Mouse (Mus musculus): ENCODE measurements at regions not wholly inside any gene's neighbourhood (a gene's known extent, or its start where the extent isn't known, plus 50 kb on each side); places are given as distances from the start of the nearest gene placed in this dataset.

- H3K27me3 ChIP-seq: no peaks in the 10 kb centered on the region
- H3K36me3 ChIP-seq: no peaks in the 10 kb centered on the region
- WGBS: 81% methylated on average over 2 of the region's 2 CpGs
- no peak overlapping the region for H3K4me3 ChIP-seq (replicated peaks)
- ATAC-seq (ENCODE audit: insufficient number of reproducible peaks, low FRiP score, low TSS enrichment, low read depth): no peak
- H3K9ac ChIP-seq: no peak overlapping the region
- no peaks in the 10 kb centered on the region for H3K4me1 ChIP-seq
- H3K27ac ChIP-seq (replicated peaks): no peak overlapping the region
- H3K4me2 ChIP-seq (replicated peaks): no peak overlapping the region
- no peaks in the 10 kb centered on the region for H3K9me3 ChIP-seq (replicated peaks)
These were observed 91.6 kb downstream of the Nuf2 start for GRCm38 (mm10) chr1:169439621-169440020.

GRCm38 (mm10) chr1:169438006-169438405, 93.3 kb downstream of the Nuf2 start:
- WGBS: 93% methylated on average over 3 of the region's 3 CpGs
- no peak overlapping the region for H3K4me3 ChIP-seq (replicated peaks)
- no peaks in the 10 kb centered on the region for H3K9me3 ChIP-seq (replicated peaks)
- no peak overlapping the region for H3K4me2 ChIP-seq (replicated peaks)
- no peak overlapping the region for H3K9ac ChIP-seq
- H3K27ac ChIP-seq (replicated peaks): no peak overlapping the region
- H3K27me3 ChIP-seq: no peaks in the 10 kb centered on the region
- no peaks in the 10 kb centered on the region for H3K4me1 ChIP-seq
- ATAC-seq (ENCODE audit: insufficient number of reproducible peaks, low FRiP score, low TSS enrichment, low read depth): no peak
- no peaks in the 10 kb centered on the region for H3K36me3 ChIP-seq

GRCm38 (mm10) chr1:169422408-169422807, 108.9 kb downstream of the Nuf2 start:
- WGBS: 40% methylated on average over 3 of the region's 3 CpGs
- H3K4me1 ChIP-seq: no peaks in the 10 kb centered on the region
- ATAC-seq (ENCODE audit: insufficient number of reproducible peaks, low FRiP score, low TSS enrichment, low read depth): no peak
- H3K4me3 ChIP-seq (replicated peaks): no peak overlapping the region
- no peaks in the 10 kb centered on the region for H3K9me3 ChIP-seq (replicated peaks)
- H3K9ac ChIP-seq: no peak overlapping the region
- no peak overlapping the region for H3K27ac ChIP-seq (replicated peaks)
- no peaks in the 10 kb centered on the region for H3K27me3 ChIP-seq
- H3K4me2 ChIP-seq (replicated peaks): no peak overlapping the region
- no peaks in the 10 kb centered on the region for H3K36me3 ChIP-seq

- H3K9me3 ChIP-seq (replicated peaks): no peaks in the 10 kb centered on the region
- no peak overlapping the region for H3K4me2 ChIP-seq (replicated peaks)
- H3K27me3 ChIP-seq: no peaks in the 10 kb centered on the region
- no peak overlapping the region for H3K27ac ChIP-seq (replicated peaks)
- H3K4me1 ChIP-seq: no peaks in the 10 kb centered on the region
- H3K9ac ChIP-seq: no peak overlapping the region
- 37% methylated on average over 1 of the region's 1 CpGs for WGBS
- ATAC-seq (ENCODE audit: insufficient number of reproducible peaks, low FRiP score, low TSS enrichment, low read depth): no peak
- no peak overlapping the region for H3K4me3 ChIP-seq (replicated peaks)
- no peaks in the 10 kb centered on the region for H3K36me3 ChIP-seq
These were observed 109.6 kb downstream of the Nuf2 start for GRCm38 (mm10) chr1:169421671-169422070.

GRCm38 (mm10) chr1:169418665-169419045, 112.6 kb downstream of the Nuf2 start:
- Histone ChIP-seq H3K27ac (replicated peaks) (no peak overlapping the region), H3K9ac (no peak overlapping the region), H3K9me3 (replicated peaks) (no peaks in the 10 kb centered on the region), H3K27me3 (no peaks in the 10 kb centered on the region), H3K4me3 (replicated peaks) (no peak overlapping the region), H3K4me2 (replicated peaks) (no peak overlapping the region), H3K36me3 (no peaks in the 10 kb centered on the region), H3K4me1 (no peaks in the 10 kb centered on the region)
- 81% methylated on average over 4 of the region's 4 CpGs for WGBS
- no peak for ATAC-seq (ENCODE audit: insufficient number of reproducible peaks, low FRiP score, low TSS enrichment, low read depth)

- Histone ChIP-seq H3K4me2 (replicated peaks) (no peak overlapping the region), H3K27ac (replicated peaks) (no peak overlapping the region), H3K27me3 (no peaks in the 10 kb centered on the region), H3K9me3 (replicated peaks) (no peaks in the 10 kb centered on the region), H3K4me1 (no peaks in the 10 kb centered on the region), H3K4me3 (replicated peaks) (no peak overlapping the region), H3K9ac (no peak overlapping the region), H3K36me3 (no peaks in the 10 kb centered on the region)
- WGBS: 43% methylated on average over 10 of the region's 10 CpGs
- no peak for ATAC-seq (ENCODE audit: insufficient number of reproducible peaks, low FRiP score, low TSS enrichment, low read depth)
These were observed 113.1 kb downstream of the Nuf2 start for GRCm38 (mm10) chr1:169417979-169418664.

GRCm38 (mm10) chr1:169416701-169417100, 114.6 kb downstream of the Nuf2 start:
- no peaks in the 10 kb centered on the region for H3K4me1 ChIP-seq
- no peaks in the 10 kb centered on the region for H3K27me3 ChIP-seq
- ATAC-seq (ENCODE audit: insufficient number of reproducible peaks, low FRiP score, low TSS enrichment, low read depth): no peak
- H3K9me3 ChIP-seq (replicated peaks): no peaks in the 10 kb centered on the region
- no peaks in the 10 kb centered on the region for H3K36me3 ChIP-seq
- H3K27ac ChIP-seq (replicated peaks): no peak overlapping the region
- H3K4me3 ChIP-seq (replicated peaks): no peak overlapping the region
- no peak overlapping the region for H3K4me2 ChIP-seq (replicated peaks)
- no peak overlapping the region for H3K9ac ChIP-seq
- WGBS: 73% methylated on average over 1 of the region's 1 CpGs

- H3K27me3 ChIP-seq: no peaks in the 10 kb centered on the region
- H3K27ac ChIP-seq (replicated peaks): no peak overlapping the region
- H3K36me3 ChIP-seq: no peaks in the 10 kb centered on the region
- H3K4me2 ChIP-seq (replicated peaks): no peak overlapping the region
- no peak overlapping the region for H3K9ac ChIP-seq
- ATAC-seq (ENCODE audit: insufficient number of reproducible peaks, low FRiP score, low TSS enrichment, low read depth): no peak
- 58% methylated on average over 2 of the region's 2 CpGs for WGBS
- no peaks in the 10 kb centered on the region for H3K9me3 ChIP-seq (replicated peaks)
- no peaks in the 10 kb centered on the region for H3K4me1 ChIP-seq
- H3K4me3 ChIP-seq (replicated peaks): no peak overlapping the region
These were observed 123.1 kb downstream of the Nuf2 start for GRCm38 (mm10) chr1:169408120-169408519.

GRCm38 (mm10) chr1:169400841-169401240, 130.4 kb downstream of the Nuf2 start:
- H3K9ac ChIP-seq: no peak overlapping the region
- no peak overlapping the region for H3K27ac ChIP-seq (replicated peaks)
- no peaks in the 10 kb centered on the region for H3K36me3 ChIP-seq
- H3K4me1 ChIP-seq: no peaks in the 10 kb centered on the region
- no peak overlapping the region for H3K4me3 ChIP-seq (replicated peaks)
- H3K27me3 ChIP-seq: no peaks in the 10 kb centered on the region
- WGBS: 57% methylated on average over 6 of the region's 6 CpGs
- H3K9me3 ChIP-seq (replicated peaks): no peaks in the 10 kb centered on the region
- no peak overlapping the region for H3K4me2 ChIP-seq (replicated peaks)
- no peak for ATAC-seq (ENCODE audit: insufficient number of reproducible peaks, low FRiP score, low TSS enrichment, low read depth)

GRCm38 (mm10) chr1:169397371-169397770, 133.9 kb downstream of the Nuf2 start:
- whole genome bisulfite sequencing: 83% methylated on average over 4 of the region's 4 CpGs
- no peaks in the 10 kb centered on the region for H3K27me3 ChIP-seq
- no peaks in the 10 kb centered on the region for H3K9me3 ChIP-seq (replicated peaks)
- H3K27ac ChIP-seq (replicated peaks): no peak overlapping the region
- no peak overlapping the region for H3K4me3 ChIP-seq (replicated peaks)
- no peak overlapping the region for H3K4me2 ChIP-seq (replicated peaks)
- H3K36me3 ChIP-seq: no peaks in the 10 kb centered on the region
- H3K9ac ChIP-seq: no peak overlapping the region
- no peak for ATAC-seq (ENCODE audit: insufficient number of reproducible peaks, low FRiP score, low TSS enrichment, low read depth)
- no peaks in the 10 kb centered on the region for H3K4me1 ChIP-seq

GRCm38 (mm10) chr1:169387056-169387455, 144.2 kb downstream of the Nuf2 start:
- no peak for ATAC-seq (ENCODE audit: insufficient number of reproducible peaks, low FRiP score, low TSS enrichment, low read depth)
- no peaks in the 10 kb centered on the region for H3K4me1 ChIP-seq
- no peak overlapping the region for H3K9ac ChIP-seq
- H3K9me3 ChIP-seq (replicated peaks): no peaks in the 10 kb centered on the region
- no peak overlapping the region for H3K27ac ChIP-seq (replicated peaks)
- H3K4me2 ChIP-seq (replicated peaks): no peak overlapping the region
- 58% methylated on average over 1 of the region's 1 CpGs for WGBS
- no peaks in the 10 kb centered on the region for H3K36me3 ChIP-seq
- H3K27me3 ChIP-seq: no peaks in the 10 kb centered on the region
- no peak overlapping the region for H3K4me3 ChIP-seq (replicated peaks)

GRCm38 (mm10) chr1:169385740-169386424, 145.4 kb downstream of the Nuf2 start:
- WGBS: 73% methylated on average over 10 of the region's 10 CpGs
- H3K4me2 ChIP-seq (replicated peaks): no peak overlapping the region
- H3K36me3 ChIP-seq: no peaks in the 10 kb centered on the region
- H3K9me3 ChIP-seq (replicated peaks): no peaks in the 10 kb centered on the region
- H3K27me3 ChIP-seq: no peaks in the 10 kb centered on the region
- no peak overlapping the region for H3K9ac ChIP-seq
- no peaks in the 10 kb centered on the region for H3K4me1 ChIP-seq
- ATAC-seq (ENCODE audit: insufficient number of reproducible peaks, low FRiP score, low TSS enrichment, low read depth): no peak
- H3K27ac ChIP-seq (replicated peaks): no peak overlapping the region
- no peak overlapping the region for H3K4me3 ChIP-seq (replicated peaks)
